Mouse (Mus musculus): ENCODE data around the gene Gm10964.

Gm10964 gene

DNA sequence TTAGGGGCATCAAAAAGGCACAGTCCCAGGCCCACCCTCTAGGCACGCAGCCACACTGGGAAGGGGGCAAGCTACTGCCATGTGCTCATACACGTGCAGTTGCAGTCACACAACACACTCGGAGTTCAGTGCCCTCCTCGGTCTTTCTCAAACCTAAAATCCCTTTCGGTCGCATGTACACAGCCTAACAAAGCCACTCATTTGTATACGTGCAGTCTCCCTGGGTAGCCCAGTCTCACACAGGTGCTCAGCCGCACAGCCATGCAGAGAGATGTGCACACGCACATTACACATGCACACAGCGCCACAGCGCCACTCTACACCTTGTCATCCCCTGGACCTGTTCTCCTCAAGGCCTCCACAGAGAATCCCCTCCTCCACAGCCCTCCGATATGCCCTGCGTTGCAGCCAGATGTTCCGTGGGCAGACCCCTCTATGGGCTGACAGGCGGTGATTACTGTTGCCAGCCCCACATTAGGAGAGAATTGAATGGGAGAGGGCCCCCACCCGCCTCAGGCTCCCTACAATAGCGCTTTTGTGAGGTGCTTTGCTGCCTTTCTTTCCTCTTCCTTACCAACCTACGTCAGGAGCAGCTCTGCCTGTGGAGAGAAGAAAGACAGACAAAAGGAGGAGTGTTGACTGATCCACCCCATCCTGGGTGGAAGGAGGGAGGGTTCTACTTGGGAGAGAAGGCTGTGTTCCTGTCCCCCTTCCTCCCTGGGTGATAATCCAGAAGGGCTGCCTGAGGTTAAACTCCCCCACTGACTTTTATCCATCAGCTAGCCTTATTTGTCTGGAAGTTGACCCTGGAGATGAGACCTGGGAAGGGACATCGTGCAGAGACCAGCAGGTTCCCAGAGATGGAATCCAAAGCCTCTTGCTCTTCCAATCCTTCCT, 5.1 kb upstream of the Gm10964 start:
- no peak for DNase-seq (ENCODE audit: extremely low spot score, low read depth, low spot score)

DNA sequence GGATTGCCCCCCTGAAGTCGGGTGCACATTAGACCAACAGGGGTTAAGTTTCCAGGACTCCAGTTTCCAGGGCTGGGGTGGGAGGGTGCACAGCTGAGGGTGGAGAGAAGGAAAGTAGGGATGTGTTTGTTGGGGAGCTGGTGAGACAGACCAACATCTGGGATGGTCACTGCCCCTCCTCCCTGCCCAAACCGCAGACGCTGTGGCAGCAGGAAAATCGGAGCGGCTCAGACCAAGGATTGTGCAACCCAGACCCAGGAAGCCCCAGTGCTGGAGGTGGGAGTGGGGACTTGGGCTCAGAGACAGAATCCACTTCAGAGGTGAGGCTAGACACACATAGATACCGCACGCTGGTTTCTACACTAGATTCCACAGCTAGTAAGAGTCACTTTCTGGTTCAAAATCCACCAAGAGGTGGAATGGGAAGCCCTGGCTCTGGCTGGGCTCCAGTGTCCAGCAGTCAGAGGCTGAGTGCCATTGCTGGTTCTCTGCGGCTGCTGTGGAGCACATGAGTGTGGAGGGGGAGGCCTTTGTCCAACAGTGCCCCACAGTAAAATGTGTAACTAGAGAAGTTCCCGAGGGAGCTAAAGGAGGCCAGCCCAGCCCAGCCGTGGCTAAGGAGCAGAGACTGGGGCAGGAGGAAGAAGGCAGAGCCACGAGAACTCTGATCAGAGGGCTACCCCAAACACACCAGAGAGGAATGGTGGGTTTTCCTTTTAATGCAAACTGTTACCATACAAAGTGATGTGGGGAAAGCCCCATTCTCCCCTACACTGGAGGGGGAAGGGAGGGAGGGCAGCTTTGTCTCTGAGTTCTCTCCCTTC, 4.3 kb upstream of the Gm10964 start:
- DNase-seq (ENCODE audit: extremely low spot score, low read depth, low spot score), result no peak

DNA sequence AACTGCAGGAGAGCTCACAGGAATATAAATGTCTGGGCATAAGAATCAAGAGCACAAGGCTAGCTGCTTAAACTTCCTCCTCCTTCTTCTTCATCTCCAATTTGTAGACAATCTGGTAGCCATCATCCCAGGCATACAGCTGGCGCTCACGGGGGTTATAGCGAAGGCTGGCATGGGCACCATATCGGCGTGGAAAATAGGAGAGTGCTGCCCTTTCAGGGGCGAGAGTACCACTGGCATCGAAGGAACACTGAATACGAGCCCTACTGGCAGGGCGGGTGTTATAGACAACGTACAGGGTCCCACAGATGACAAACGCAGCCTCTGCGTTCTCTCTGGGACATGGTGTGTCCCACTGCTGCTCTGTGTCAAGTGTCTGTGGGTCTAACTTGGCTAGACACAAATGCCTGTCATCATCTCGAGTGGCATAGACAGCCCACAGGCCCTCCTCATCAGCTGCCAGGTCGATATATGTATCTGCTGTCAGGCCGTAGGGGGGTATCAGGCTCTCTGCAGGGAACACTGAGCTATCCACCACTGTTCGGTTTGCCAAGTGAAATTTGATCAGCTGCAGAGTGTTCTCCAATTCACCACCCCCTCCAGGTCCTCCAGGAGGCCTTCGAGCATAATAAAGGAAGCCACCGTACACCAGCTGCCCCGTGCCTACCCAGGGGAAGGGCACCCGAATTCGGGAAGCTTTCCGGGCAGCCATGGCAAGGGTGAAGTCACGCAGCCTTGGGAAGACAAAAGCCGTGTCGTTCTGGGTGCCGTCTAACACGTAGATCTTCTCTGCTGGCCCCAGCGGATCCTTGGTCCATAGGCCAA, 3.2 kb upstream of the Gm10964 start:
- DNase-seq (ENCODE audit: extremely low spot score, low read depth, low spot score), result no peak

DNA sequence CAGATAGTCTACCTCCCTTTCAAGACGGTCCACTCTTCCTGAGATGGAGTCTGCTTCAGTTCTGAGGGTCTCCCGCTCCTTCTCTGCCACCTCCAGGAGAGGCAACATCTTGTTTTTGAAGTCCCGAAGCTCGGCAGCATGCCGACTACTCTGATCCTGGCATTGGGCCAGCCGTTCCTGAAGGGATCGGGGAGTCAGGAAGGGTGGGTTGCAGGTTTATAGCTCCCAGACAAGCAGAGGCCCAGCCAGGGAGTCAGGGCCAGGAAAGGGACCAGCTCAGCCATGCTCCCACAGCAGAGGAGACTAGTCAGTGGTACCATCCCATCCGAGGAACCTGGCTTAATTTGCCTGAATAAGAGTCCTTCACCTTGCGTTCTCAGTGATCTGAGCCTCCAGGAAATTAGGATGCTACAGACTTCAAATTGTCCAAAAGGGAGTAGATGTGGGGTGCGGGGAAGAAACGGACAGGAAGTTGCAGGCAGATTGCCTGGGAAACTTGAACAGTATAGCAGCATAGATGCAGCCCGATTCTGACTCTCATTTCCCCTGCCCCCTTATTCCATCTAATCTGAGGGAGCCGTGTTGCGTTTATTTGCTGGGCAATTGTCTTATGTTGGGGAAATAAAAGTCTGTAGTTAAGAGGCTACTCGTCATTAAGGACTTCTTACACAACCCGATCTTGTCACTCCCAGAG, 2.0 kb upstream of the Gm10964 start:
- DNase-seq (ENCODE audit: extremely low spot score, low read depth, low spot score), result no peak

DNA sequence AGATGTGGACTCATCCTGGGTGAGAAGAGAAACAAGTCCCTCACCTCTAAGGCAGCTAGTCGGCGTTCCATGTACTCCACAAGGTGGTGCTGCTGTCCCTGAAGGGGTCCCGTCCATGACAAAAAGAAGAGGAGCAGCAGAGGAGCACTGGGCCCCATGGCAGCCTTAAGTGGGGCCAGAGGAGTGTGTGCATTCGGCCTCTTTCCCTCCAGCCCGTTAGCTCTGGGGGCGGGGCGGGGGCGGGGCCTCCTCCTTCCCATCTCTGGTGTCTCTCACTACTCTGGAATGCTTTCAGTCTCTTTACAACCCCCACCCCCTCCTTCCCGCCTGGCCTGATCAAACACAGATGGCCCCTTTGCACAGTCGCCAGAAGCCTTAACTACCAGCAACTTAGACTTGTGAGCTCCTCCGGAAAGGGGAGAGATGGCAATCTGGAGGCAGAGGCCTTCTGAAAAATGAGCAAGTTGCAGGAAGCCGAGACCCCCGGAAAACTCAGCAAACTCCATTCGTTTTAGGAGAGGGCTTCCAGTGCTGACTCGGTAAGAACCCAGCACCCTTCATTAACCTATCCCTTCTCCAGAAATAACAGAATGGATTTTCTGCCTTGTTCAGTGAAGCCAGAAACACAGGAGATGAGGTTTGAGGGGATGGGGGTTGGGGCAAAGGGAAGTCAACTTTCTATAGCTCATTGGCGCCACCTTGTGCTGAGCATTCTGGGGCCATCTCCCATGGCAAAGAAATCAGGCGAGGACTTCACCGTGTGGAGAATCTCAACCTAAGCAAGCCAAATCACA, 1.2 kb upstream of the Gm10964 start, which contains the start of gene Olfml3:
TSS of gene Olfml3 (minus strand) at position 224 of the 794 bp plus-strand sequence.
- peak; percentile 88 for DNase-seq (ENCODE audit: extremely low spot score, low read depth, low spot score)

DNA sequence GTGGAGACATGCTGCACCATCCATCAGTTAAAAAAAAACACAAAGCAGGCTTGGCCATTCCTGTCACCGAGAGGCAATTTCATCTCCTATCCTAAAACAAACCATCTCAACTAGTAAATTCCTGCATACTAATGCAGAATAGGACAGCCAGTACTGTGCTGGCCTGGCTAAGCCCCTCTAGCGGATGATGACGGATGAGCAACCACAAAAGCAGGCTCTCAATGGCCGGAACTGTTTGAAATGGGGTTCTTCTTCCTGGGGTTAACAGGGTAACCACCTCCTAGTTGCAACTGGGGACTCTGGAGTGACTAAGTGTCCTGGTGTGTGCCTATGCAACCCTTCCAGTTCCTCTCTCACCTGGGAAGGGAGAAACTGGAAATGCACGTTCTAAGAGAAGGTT, 1.2 kb downstream of the Gm10964 start:
- no peak for DNase-seq (ENCODE audit: extremely low spot score, low read depth, low spot score)

DNA sequence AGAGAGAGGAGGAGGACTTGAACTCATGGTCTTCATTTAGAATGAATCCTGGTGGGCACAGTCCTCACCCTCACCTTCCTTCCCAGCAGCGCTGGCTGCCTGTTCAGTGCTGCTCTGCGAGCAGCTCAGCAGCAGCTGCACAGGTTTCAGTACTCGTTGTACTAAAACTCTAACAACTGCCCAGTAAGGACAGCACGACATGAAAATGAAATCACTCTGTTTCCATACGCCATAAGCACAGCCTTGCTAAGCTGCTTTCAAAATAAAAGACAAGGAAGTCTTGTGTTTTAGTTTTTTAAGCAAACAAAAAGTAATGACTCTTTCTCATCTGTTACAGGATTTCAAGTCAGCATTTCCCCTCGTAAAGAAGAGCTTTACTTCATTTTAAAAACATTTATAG, 4.0 kb downstream of the Gm10964 start:
- DNase-seq (ENCODE audit: extremely low spot score, low read depth, low spot score), result no peak

DNA sequence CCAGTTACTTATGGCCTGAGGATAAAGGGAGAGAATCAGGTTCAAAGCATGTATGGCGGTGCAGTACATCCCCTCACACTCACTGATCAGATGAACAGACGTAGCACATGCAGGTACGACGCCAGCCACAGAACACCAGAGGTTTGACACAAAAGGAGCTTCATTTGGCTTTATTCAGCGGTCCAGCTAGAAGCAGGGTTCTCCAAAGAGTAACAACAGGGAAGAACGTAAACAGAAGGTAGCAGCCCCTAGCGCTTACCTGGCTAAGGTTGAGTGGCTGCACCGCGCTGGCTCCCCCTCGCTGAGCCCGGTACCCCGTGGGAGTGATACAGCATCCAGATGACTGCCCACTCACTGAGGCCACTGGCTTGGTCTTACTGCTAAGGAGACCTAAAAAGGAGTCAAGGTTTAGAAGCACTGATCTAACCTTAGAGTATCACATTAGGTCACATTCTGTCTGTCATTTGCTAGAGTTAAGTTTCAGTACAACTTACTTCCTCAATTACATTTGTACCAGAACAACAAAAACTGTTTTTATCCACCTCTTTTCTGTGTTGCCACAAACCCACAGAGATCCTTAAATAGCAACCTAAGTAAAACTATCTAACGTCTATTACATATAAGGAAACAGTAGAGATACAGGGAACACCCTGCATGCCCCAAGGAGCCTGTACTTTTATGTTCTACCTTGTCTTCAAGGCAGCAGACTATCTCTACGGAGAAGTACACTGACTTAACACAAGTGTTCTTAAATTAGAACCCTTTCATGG, 6.0 kb downstream of the Gm10964 start:
- no peak for DNase-seq (ENCODE audit: extremely low spot score, low read depth, low spot score)

DNA sequence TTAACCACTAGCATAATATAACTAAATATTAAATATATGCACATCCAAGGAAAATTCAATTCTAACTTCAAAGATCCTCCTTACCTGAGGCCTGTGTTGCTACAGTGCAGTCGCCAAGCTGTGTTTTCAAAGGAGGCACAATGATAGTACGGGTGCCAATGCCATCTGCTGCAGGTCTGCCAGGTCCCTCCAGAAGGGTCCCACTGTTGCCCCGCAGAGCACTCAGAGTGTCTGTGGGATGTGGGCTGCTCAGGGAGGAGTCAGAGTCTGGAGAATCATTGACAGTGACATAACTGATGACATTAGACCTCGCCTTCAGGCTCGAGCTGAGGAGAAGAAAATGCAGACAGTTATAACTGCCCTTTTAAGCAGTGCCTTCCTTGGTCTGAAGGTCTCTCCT, 7.5 kb downstream of the Gm10964 start:
- no peak for DNase-seq (ENCODE audit: extremely low spot score, low read depth, low spot score)

DNA sequence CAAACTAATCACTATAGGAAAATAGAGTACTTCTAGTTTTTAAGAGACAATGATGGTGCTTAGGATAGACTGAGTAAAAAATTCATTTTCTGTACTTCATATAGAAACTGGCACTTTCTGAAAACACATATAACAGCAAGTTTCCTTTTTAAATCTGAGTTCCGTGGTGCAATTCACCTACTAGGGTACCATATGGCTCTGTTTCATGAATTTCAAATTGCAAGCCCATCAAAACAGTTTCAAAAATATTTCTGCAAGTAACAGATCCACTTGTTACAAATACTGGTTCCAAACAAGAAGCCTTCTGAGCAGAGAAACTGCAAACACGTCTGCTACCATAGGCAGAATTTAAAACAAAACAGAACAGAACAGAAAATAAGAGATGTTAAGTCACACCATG, 12.4 kb downstream of the Gm10964 start:
- no peak for DNase-seq (ENCODE audit: extremely low spot score, low read depth, low spot score)

DNA sequence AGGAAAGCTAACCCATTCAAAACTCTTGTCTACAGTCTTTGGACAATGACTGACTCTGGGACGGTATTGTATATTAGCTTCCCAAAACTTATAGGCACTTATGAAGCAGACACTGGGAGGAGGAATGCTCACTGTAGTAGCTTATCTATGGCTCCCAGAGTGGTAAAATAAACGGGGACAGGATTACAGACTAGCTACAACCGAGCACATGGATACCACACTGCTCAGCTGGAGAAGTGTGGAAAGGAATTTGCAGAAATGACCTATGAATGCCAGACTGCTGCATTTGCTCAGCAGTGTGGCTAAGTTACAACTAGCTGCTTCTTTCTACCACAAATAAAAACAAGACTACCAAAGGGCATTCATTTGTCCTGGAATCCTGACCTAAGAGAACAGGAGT, 16.2 kb downstream of the Gm10964 start:
- no peak for DNase-seq (ENCODE audit: extremely low spot score, low read depth, low spot score)

DNA sequence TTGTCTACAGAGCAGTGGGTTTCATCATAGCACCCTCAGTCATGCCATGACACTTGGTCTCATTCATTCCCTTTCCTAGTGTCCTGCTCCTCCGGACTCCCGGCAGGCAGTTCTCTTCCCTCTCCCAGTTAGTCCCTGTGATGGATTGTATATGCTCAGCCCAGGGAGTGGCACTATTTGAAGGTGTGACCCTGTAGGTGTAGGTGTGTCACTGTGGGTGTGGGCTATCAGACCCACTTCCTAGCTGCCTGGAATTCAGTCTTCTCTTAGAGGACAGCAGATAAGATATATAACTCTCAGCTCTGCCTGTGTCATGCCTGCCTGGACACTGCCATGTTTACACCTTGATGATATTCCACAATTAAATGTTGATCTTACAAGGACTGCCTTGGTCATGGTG, 17.8 kb downstream of the Gm10964 start:
- DNase-seq (ENCODE audit: extremely low spot score, low read depth, low spot score), result no peak

DNA sequence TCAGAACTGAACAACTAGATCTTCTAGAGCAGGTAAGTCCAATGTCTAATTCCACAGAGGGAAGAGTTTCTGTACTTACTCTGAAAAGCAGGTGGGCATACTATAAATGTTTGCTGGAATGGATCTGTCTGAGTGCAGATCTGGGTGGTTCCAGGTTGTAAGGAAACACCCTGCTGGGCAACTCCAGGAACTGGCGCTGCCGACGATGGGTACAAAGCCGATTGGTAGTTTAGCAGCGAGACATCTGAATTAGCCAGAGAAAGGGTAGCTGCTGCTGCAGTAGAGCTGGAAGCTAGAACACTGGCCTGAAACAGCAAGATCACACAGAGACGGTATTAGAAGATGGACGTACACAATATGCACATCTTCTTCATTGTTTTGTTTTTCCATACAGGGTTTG, 19.3 kb downstream of the Gm10964 start:
- no peak for DNase-seq (ENCODE audit: extremely low spot score, low read depth, low spot score)

DNA sequence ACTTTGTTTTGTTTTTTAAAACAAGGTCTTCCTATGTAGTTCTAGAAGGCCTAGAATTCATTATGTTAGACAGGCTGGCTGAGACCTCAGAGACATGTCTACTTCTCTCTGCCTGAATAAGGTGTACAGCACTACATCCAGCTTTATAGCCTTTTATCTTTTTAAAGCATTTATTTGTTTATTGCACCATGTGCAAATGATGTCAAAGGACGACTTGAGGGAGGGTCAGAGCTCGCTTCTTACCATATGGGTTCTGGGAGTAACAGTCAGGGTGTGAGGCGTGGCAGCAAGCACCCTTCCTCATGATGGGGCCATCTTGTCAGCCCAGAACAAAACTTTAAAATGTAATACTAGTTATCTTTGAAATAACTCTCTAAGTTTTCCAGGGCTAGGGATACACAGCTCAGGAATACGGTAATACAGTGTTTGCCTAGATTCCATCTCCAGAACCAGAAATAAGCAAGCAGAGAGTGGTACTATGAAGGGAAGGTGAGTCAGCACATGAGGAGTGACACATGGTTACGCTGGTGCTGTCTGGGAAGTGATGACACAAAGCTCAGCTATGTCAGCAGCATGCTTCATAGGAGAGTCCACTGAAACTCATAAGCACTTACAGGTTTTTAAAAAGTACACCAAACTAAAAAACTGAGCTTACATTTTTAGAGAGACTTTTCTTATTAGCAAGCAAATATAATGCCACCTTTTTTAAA, 20.2 kb downstream of the Gm10964 start:
- no peak for DNase-seq (ENCODE audit: extremely low spot score, low read depth, low spot score)

DNA sequence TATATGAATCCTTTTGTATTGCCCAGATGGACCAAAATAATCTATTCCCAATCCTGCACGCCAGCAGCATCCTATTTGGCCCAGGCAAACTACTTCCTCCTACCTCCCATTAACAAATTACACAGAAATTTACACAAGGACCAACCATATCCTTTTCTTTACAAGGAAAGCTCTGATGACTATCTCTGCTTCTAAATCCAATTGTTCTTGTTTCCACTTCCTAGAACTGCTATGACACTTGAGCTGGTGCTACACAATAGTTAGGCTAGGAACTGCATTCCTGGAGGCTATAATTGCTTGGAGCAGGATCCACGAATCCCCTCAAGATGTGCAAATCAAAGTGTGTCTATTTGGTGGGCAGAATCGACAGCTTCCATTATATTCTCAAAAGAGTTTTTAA, 27.6 kb downstream of the Gm10964 start:
- DNase-seq (ENCODE audit: extremely low spot score, low read depth, low spot score), result no peak

DNA sequence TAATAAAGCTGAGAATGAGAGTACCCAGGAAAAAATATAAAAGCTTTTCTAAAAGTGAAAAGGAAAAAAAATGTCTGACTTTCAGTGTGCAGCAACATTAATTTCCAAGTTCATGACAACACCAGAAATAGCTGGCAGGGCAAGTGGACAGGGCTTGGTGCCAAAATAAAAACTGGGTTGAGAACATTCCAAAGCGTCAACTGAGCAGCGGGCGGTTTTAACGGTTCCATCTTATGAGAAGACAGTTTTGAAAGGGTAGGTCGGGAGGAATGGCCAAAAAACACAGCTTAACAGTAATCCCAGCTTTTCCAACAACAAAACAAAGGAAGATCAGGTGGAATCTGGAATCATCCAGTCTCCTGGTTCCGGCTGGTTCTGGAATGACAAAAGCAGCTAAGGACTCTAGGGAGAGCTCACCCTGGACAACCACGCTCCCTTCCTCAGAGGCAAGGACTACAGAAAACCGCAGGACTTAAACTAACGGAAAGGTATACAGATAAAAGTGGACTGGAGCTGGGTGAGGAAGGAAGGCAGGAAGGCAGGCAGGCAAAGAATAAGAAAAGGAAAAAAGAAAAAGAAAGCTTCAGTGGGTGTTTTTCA, 32.5 kb downstream of the Gm10964 start:
- DNase-seq (ENCODE audit: extremely low spot score, low read depth, low spot score), result no peak

DNA sequence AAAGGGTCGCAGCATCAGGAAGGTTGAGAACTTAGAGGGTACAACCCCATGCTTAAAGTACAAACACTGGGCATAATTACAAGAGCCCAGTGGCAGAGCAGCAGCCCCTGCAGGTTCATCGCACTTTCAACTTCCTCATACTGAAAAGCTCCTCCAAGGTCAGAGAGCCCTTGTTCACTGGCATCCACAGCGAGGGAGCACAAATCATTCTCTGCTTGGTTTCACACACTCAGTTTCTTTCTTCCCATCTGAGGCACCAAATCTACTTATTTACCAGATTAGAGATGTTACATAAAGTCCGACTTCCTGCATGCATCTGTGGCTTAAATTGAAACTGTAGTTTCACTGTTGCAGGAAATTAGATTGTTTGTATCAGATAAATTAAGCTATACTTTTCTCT, 33.7 kb downstream of the Gm10964 start:
- no peak for DNase-seq (ENCODE audit: extremely low spot score, low read depth, low spot score)

DNA sequence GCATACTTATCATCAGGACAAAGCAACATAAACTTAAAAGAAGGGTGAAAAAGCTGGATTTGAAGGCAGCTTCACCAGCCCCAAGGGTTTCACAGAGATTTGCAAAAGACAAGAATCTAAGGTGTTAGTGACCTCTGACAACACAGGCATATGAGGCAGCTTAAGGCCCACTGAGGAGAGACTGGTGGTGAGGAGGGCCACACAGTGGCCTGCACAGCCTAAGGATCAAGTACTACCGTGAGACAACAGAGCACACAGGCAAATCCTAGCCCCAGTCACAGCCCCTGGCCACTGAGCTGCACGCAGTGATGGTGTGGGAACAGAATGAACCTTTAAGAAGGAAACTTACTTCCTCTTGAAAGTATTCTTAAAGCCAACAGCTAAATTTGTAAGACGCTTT, 34.3 kb downstream of the Gm10964 start:
- no peak for DNase-seq (ENCODE audit: extremely low spot score, low read depth, low spot score)
